Mouse (Mus musculus) bone marrow macrophage, adult 2 months (primary cell): ENCODE measurements at regions not wholly inside any gene's neighbourhood (a gene's known extent, or its start where the extent isn't known, plus 50 kb on each side); places are given as distances from the start of the nearest gene placed in this dataset.

Source experiments
- CTCF ChIP-seq: IDR thresholded peaks from 2 replicates; pipeline ENCODE4 v1.5.1; 2012; ENCODE audit warnings: low read depth, mild to moderate bottlenecking, low read length, moderate library complexity
- POLR2A ChIP-seq: IDR thresholded peaks from 2 replicates; pipeline ENCODE4 v1.6.1; 2012; ENCODE audit warnings: mild to moderate bottlenecking, low read depth, low read length, borderline replicate concordance

DNA sequence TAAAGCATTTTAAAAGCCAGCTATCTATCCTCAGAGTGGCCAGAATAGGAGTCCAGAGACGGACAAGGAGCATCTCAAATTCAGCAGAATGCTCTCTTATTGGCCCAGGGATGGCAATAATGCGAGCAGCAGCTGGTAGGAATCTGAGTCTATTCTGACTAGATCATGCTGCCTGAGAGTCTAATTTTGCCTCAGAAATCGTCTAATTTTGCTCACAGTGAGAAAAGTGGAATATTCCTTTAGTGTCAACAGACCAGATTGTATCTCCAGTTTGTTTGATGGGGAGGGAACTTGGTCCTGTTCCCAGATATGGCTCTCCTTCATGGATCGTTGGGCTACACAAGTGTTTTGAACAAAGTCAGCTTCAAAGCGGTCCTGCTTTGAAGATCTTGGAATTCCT, 525.2 kb downstream of the Rnf144b start:
- TF ChIP-seq CTCF (no peak), POLR2A (no peak)
